Mouse (Mus musculus) brain, adult 2 months (tissue): ENCODE measurements at regions not wholly inside any gene's neighbourhood (a gene's known extent, or its start where the extent isn't known, plus 50 kb on each side); places are given as distances from the start of the nearest gene placed in this dataset.

Experiments used
- DNase-seq: peaks from one replicate; pipeline ENCODE4 v3.0.0; 2011; ENCODE audit warnings: low read depth, low spot score

DNA sequence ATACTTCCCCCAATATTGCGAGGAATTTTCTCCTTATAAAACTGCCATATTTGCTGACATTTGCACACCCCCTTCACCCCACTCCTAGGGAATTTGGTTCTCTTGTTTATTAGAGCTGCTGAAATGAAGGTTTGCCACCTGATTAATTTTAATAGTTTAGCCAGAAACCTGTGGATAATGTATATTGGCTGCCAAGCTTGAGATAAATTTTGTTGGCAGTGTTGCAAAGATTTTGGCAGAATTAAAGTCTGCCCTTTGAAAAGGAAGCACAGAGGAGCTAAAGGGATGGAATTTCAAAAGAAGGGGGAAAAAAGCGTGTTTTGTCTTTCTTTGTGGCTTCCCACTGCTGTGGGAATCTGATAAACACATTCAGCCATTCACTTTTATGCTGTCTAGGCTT lies 354.6 kb upstream of the Car10 start:
- DNase-seq, result peak; percentile 55

GRCm38 (mm10) chr11:92758383-92758964 lies 339.4 kb upstream of the Car10 start:
- no peak for DNase-seq

DNA sequence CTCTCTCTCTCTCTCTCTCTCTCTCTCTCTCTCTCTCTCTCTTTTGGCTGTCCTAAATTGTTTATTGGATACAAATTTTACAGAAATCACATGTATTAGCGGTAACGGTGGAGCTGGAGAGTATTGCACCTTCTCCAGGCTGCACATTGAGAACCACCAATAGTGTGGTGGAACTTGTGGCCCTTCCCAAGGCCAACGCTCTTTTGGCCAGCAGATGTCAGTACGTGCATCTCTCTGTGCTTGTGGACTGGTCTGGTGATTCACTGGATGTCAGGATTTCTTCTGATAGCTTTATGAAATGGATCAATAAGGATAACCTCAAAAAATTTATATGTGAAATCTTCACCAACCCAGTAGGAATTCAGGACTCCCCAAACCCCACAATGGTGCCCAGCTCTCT lies 327.9 kb upstream of the Car10 start:
- DNase-seq, result peak; percentile 49

DNA sequence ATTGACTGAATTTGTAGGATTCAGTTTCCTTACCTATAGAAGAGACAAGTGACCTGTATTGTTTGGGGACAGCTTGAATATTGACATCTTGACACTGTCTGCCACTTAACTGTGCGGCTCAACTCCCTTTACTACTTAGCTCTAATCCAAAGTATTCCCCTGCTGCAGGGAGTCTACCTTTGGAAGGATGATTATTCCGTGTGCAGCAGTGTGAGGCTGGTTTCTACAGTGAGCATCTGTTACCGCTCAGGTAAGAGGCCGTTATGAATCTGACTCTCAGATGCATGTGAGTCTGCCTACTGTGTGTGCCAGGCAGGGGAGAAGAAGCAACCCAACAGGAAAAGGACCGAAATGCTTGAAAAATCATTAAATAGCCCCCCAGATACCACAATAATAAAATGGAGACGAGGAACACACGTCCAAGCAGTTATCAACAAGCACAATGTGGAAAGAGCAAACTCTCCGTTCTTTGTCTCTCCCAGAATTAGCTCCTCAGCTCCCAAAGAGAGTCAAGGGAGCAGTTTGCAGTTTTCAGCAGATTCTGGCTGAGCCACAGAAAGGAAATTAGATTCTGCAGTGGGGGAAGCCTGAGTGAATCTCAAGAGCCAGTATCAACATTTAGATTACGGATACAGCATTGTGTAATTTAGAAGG lies 324.8 kb upstream of the Car10 start:
- peak; percentile 12 for DNase-seq

DNA sequence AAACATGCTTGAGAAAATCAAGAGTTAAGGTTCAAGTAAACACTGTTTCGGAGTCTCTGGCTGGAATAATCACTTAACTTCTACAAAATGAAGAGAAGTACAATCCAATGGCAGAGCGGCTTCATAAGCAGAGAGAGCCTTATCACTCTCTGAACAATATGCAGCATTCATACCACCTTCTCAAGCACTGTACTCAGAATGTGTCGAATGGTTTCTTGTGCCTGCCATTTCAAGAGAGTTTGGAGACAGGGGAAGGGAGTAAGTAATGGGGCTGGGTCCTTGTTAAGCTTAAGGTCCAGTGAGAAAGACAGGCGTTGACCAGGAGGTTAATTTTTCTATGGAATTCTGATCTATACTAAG lies 324.3 kb upstream of the Car10 start:
- DNase-seq, result no peak

DNA sequence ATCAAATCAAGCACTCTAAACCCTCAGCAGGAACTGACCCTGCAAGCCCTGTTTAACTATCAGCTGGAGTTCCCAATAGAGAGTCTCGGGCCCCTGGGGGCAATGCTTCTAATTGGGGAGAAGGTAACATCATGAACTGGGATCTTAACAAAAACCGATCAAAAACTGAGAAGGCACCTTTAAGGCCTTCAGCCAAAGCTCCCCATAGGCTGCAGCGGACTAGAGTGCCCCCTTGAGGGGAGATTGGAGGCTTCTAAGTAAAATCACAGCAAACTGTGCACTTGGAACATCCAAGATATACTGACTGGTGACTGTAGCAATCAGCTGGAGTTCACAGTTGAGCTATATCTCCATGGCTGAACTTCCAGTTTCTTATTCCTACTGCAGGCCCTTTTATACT lies 323.0 kb upstream of the Car10 start:
- DNase-seq, result peak; percentile 22

- DNase-seq, result no peak
Observed at GRCm38 (mm10) chr11:92799267-92799666, 298.6 kb upstream of the Car10 start.
